Mouse (Mus musculus) liver, adult 2 months (tissue): ENCODE data around the gene Faap20.

ENCODE experiments used
- CTCF ChIP-seq: fragments of 200-500 bp; IDR thresholded peaks from 2 replicates; pipeline ENCODE4 v1.5.1; 2011; ENCODE audit warnings: low read depth, low read length, control low read depth
- POLR2A ChIP-seq: fragments of 200-500 bp; IDR thresholded peaks from 2 replicates; pipeline ENCODE4 v1.6.1; 2011; ENCODE audit warnings: low read length, control low read depth; ENCODE audit not compliant: insufficient read depth; ENCODE audit errors: extremely low read depth

DNA sequence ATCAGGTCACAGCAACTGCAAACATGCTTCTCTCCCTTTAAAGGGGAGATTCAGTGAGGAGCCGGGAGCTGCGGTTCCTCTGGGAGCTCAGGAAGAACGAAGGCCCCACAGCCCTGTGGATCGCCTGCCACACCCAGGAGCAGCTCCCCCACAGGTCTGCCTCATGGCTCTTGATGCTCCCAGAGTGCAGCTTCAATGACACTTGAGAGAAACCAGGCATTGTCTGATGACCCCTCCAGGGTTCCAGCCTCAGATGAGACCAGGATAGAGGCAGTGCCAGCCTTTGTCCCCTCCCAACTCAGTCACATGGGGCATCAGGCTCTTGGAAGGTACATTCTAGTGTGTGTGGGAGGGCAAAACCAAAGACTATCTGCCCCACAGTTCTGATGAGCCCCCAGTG is 52.4 kb downstream of the Faap20 start:
- TF ChIP-seq CTCF (no peak), POLR2A (no peak)
